Mouse (Mus musculus) layer of hippocampus, adult 9-11 months (tissue): ENCODE results near the gene Taok3.
"Not testable (repeated sequence)": the region's sequence is repeated elsewhere in the genome, so short reads cannot be mapped to it uniquely, and the experiment has no call there.

Experiments used
- DNase-seq: peaks from one replicate; pipeline ENCODE4 v3.0.0; 2022

Gene Taok3

GRCm38 (mm10) chr5:117271945-117272344 is 152.0 kb downstream of the Taok3 start:
- DNase-seq = peak; percentile 84

DNA sequence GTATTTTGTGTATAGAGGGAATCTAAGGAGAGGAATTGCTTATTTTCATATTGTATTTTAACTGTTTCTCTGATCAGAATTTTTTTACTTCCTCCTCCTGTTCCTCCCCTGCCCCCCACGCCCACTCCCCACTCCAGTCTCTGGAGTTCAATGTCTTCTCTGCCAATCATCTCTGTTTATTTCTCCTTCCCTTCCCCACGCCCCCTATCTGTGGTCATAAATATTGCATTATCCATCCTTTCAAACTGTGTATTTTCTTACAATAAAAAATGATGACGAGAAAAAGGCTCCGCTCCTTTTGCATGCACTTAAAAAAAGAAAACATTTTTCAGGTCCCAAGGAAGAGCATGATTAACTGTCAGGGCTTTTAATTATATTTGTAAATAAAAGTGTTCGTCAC is 154.9 kb downstream of the Taok3 start:
- DNase-seq = no peak

DNA sequence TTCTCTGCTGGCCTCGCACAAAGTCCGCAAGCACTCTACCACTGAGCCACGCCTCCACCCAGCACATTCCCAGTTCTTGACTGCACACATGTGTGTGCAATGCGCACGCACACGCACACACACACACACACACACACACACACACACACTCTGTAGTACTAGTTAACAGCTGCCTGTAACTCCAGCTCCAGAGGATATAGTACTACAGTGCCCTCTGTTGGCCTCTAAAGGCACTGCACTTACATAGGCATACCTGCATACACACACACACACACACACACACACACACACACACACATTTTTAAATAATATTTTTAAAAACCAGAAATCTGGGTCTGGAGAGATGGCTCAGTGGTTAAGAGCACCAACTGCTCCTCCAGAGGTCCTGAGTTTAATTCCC is 157.9 kb downstream of the Taok3 start:
- DNase-seq = no peak

DNA sequence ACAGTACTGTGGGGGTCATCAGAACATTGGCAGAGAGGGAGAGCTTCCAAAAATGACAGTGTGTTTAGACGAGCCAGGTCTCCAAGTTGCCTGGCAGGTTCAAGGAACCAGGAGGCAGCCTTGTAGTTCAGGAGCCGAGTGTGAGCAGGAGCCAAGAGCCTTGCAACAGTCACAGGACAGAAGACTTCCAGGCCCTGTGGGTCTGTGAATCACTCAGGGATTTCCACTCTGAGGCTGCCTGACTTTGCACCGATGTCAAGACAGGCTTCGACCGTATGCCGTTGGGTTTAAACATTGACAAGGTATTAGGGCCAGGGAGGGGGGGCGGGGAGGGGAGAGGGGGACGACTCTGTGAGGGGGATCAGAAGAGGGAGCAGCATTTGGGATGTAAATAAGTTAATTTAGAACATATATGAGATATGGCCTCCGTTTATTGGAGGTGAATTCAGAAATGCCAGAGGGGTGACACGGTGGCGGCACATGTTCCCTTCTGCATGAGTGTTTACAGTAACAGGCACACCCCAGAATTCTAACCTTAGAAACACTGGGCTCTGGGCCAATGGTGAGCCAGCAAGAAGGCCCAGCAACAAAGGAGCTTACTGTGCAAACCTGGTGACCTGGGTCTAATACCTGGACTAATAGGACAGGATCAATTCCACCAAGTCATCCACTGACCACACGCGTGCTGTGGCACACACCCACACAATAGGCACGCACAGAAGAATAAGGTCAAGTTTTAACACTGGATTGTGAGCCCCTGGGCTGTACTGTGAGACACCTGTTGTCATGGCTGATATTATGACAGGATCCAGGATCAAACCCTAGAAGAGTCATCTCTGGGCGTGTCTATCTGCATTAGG is 159.1 kb downstream of the Taok3 start:
- DNase-seq = no peak

- no peak for DNase-seq
Observed at GRCm38 (mm10) chr5:117279669-117280050, 159.7 kb downstream of the Taok3 start.

DNA sequence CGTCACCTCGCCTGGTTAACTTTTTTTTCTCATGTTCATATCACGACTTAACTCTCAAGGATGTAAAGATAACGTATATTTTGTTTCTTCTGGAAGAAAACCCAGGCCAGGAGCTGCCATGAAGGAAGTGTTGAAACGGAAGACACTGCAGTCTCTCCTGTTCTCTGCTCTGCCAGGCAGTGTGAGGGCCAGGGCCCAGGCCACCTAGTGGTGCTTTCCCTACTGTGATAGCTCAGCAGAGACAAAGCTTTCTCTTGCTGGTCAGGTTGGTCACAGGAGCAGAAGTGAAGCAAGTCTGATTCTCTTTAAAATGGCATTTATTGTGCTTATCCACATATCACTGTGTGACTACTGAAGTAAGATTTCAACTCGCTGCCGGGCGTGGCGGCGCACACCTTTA is 161.6 kb downstream of the Taok3 start:
- no peak for DNase-seq

- DNase-seq = no peak
Observed at GRCm38 (mm10) chr5:117282360-117282759, 162.4 kb downstream of the Taok3 start.

DNA sequence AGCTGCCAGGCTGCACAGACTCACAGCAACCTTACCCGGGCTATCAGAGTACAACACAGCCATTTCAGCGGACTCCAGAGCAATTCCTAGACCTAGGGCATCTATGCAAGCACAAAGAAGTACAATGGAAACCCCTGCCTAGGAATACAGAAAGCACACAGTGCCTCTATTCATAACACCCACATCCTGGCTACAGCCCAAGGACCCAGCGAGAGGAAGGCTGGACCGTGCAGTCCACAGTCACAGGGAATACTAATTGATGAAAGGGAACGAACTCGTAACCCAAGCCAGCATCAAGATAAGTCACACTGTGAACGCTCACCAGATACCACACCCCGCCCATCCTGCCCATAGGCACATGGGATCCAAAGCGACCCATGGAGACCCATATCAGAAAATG is 164.1 kb downstream of the Taok3 start:
- peak; percentile 51 for DNase-seq

GRCm38 (mm10) chr5:117284682-117285081 is 164.8 kb downstream of the Taok3 start:
- DNase-seq = no peak

DNA sequence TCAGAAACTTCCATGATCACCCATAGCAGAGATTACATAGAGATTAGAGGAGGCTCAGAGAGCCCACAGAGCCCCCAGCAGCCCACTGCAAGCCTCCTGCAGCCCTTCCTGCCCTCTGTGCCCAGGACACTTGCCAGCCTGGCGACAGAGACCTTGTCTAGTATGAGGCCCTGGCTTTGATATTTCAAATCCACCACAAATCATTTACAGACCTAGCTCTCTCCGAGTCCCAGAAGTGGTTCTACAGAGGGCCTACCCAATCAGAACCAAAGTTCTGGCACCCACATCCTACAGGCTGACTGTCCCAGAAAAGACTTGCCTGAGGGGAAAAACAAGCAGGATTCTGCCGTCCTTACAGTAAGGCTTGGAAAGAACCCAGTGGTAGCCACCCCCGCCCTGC is 165.3 kb downstream of the Taok3 start:
- no peak for DNase-seq

GRCm38 (mm10) chr5:117286286-117286685 is 166.4 kb downstream of the Taok3 start:
- DNase-seq = no peak

GRCm38 (mm10) chr5:117286831-117287822 is 167.2 kb downstream of the Taok3 start, which contains the start of gene Pebp1:
TSS of gene Pebp1 (minus strand) at chr5:117287625.
- DNase-seq = peak; percentile 94

DNA sequence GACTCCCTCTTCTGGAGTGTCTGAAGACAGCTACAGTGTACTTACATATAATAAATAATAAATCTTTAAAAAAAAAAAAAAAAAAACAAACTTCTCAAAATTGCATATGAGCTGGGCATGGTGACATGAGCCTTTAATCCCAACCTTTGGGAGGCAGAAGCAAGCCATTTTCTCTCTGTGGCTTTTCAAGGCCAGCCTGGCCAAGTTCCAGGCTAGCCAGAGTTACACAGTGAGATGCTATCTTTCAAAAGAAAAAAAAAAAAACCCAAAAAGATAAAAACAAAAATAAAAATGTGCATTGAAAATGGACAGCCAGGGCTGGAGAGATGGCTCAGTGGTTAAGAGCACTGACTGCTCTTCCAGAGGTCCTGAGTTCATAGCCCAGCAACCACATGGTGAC is 169.7 kb downstream of the Taok3 start:
- DNase-seq = no peak

DNA sequence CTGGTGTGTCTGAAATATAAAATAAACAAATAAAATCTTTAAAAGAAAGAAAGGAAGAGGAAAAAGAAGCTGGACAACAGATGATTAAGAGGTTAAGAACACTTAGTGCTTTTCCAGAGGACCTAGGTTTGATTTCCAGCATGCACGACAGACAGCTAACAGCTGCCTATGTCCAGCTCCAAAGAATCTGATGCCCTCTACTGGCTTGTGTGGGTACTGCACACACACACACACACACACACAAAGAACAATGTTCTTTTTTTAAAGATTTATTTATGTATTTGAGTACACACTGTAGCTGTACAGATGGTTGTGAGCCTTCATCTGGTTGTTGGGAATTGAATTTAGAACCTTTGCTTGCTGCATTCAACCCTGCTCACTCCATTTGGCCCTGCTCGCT is 170.2 kb downstream of the Taok3 start:
- DNase-seq = no peak

GRCm38 (mm10) chr5:117291312-117291711 is 171.4 kb downstream of the Taok3 start:
- DNase-seq = no peak

DNA sequence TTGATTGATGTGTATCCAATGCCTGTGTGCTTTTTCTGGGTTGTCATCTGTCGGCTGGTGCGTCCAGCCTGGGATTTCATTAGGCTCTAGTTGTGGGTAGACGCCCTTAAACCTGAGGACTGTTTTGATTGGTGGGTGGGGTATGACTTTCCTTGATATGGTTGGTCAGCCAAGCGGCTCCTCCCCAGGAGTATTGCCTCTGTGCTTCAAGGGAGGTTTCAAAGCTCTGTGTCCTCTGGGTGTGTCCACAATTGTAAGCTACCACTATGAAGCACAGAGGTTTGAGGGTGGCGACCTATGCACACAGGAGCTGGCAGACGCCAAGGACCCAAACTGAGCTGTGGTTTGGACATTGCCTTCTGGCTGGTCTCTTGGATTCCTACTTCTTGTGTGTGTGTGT is 172.6 kb downstream of the Taok3 start:
- DNase-seq = no peak

DNA sequence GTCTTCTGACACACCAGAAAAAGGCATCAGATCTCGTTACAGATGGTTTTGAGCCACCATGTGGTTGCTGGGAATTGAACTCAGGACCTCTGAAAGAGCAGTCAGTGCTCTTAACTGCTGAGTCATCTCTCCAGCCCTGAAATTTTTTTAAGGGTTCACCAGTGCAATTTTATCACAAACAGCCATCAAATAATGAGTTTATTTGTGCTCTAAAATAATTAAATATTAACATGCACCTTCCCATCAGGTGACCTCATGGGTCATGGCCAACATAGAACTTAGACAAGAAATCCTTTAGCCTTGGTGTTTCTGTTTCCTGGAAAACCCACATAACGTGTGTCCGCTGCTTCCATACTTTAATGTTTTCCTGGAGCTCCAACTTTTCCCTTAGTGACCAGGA is 173.8 kb downstream of the Taok3 start:
- DNase-seq = not testable (repeated sequence)

DNA sequence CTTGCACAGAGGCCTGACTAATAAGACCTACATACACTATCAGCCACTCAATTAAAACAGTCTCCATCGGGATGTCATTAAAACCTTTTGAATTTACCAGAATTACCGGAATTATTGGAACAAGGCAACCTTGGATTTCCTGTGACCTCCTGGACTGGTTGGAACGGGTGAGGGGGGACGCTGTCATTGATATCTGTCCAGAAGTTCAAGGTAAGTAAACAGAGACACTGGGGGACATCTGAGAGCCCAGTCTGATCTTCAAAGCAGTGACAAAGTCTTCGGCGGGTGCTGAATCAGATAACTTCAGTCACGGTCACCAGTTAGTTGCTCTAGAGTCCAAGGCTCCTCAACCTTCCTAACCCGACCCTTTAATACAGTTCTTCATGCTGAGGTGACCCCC is 175.1 kb downstream of the Taok3 start:
- DNase-seq = no peak

DNA sequence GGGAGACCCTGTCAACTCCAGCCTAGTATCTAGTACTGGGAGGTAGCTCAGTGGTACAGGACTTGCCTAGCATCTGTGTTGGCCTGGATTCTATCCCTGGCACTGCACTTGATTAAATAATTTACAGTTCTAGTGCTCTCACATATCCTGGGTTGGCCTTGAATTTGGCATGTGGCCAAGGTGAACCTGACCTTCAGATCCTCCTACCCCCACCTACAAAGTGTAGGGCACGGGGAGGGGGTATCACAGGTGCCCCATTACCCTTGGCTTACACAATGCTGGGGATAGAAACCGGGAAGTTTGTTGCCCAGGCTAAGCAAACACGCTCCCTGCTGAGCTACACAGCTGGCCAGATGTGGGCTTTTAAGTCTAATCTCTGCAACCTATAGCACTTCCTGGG is 183.0 kb downstream of the Taok3 start:
- DNase-seq = no peak

DNA sequence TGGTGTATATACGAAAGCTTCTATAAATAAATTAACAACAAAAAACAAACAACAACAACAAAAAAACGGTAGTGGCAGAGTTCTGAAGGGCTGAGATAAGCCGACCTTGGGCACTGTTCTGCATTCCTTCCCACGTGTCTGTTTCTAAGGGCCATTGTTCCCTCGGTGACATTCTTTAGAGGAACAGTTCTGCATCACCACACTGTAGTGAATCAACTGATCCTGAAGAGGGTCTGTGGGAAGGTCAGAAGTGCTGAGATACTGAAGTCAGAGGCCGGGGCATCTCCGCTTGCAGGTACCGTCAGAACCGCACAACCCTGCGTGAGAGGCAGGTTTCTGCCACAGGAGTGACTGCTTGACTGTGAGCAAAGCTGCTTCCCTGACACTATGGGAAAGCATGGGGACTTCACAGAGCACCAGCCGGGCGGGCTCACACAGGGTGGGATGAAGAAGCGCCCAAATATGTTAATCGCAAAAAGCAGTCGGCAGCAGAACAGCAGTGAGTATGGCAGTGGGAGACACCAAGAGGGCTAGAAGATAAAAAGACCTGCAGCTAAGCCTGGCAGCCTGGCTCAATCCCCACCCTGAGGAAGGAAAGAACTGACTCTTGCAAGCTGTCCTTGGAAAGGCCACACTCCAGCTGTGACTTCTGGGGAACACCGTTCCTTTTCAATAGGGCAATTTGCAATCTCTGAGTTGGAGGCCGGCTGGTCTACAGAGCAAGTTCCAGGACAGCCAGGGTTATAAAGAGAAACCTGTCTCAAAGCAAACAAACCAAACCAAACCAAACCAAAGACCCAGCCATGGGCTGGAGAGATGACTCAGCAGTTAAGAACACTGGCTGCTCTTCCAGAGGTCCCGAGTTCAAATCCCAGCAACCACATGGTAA is 184.0 kb downstream of the Taok3 start:
- DNase-seq = no peak

GRCm38 (mm10) chr5:117304947-117305346 is 185.0 kb downstream of the Taok3 start:
- DNase-seq = peak; percentile 45

DNA sequence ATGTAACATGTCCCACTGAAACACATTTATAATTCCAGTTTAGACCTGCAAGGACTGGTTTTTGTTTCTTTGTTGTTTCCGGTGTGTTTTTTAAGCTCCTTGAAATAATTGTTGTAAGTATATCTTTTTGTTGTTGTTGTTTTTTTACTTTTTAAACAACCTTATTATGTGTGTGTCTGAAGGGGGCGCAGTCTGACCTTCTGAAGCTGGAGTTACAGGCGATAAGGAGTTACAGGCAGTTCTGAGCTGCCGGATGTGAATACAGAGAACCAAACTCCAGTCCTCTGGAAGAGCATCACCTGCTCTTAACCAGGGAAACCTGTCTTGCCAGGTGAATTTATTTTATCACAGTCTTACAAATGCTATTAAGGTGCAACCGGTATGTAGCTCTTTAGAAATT is 185.8 kb downstream of the Taok3 start:
- no peak for DNase-seq

GRCm38 (mm10) chr5:117306826-117307225 is 186.9 kb downstream of the Taok3 start:
- no peak for DNase-seq
